Mouse (Mus musculus): Measurements from ENCODE around the gene Trappc5. TPM values are rescaled to one million over a fixed set of nuclear protein-coding genes. Genes with fewer than 3 reads are reported as not detected.

Gene Trappc5
- total and polyA plus RNA-seq, 3 experiments = 43.0 to 48.6 TPM; not detected in 1

GRCm38 (mm10) chr8:3678831-3679230, 2.7 kb downstream of the Trappc5 start:
- no peak for DNase-seq (ENCODE audit: low read depth, low spot score)
- Histone ChIP-seq H3K4me3 (ENCODE audit: control insufficient read depth in 1 of 2, insufficient read depth in 1 of 2, low read depth in 2 of 2, low read length in 2 of 2) (no peak overlapping the region), H3K9ac (ENCODE audit: control insufficient read depth, low read depth, low read length, poor library complexity, severe bottlenecking) (no peak overlapping the region), H3K4me1 (ENCODE audit: control insufficient read depth in 1 of 2, insufficient read depth in 2 of 2, low read length in 2 of 2) (peaks cover 0 to 12% of the 10 kb centered on the region in 2 experiments; a peak in 2 of 4 replicates), H3K36me3 (ENCODE audit: control insufficient read depth in 1 of 2, insufficient read depth in 2 of 2, low read length in 2 of 2) (peaks cover 0 to 15% of the 10 kb centered on the region in 2 experiments; a peak in 2 of 4 replicates), H3K9me3 (replicated peaks; ENCODE audit: insufficient read depth, low read length) (no peaks in the 10 kb centered on the region), H3K27ac (ENCODE audit: control insufficient read depth, low read depth, low read length) (no peak overlapping the region), H3K27me3 (ENCODE audit: control insufficient read depth in 1 of 2, insufficient read depth in 2 of 2, low read length in 2 of 2) (no peaks in the 10 kb centered on the region), H3K79me2 (ENCODE audit: control insufficient read depth, insufficient read depth, low read length, poor library complexity) (peaks cover 32% of the 10 kb centered on the region)
- TF ChIP-seq KAT2A (conservative IDR thresholded peaks at IDR 0.05; ENCODE audit: low read depth, low read length) = no peak
- no peak for TF ChIP-seq CHD2 (IDR thresholded peaks at IDR 0.05; ENCODE audit: low read length)
- TF ChIP-seq MYB (IDR thresholded peaks at IDR 0.05; ENCODE audit: low read depth, low read length) = no peak
- no peak for TF ChIP-seq MXI1 (IDR thresholded peaks at IDR 0.05; ENCODE audit: low read depth, low read length)
- no peak for TF ChIP-seq RAD21 (IDR thresholded peaks at IDR 0.05; ENCODE audit: low read depth, low read length)
- TF ChIP-seq CHD1 (IDR thresholded peaks at IDR 0.05; ENCODE audit: low read depth, low read length) = no peak
- no peak for TF ChIP-seq ZNF384 (IDR thresholded peaks at IDR 0.05; ENCODE audit: low read depth, low read length)
- TF ChIP-seq POLR2AphosphoS2 (IDR thresholded peaks at IDR 0.05; ENCODE audit: low read length) = no peak
- no peak for TF ChIP-seq UBTF (IDR thresholded peaks at IDR 0.05; ENCODE audit: borderline replicate concordance, insufficient read depth, low read depth, low read length)
- TF ChIP-seq SMC3 (IDR thresholded peaks at IDR 0.05; ENCODE audit: low read depth, low read length) = no peak
- TF ChIP-seq SIN3A (IDR thresholded peaks at IDR 0.05; ENCODE audit: low read length) = no peak

GRCm38 (mm10) chr8:3679236-3679635, 3.1 kb downstream of the Trappc5 start:
- no peak overlapping the region for H3K9ac ChIP-seq (ENCODE audit: control insufficient read depth, low read depth, low read length, poor library complexity, severe bottlenecking)
- H3K27me3 ChIP-seq (ENCODE audit: control insufficient read depth in 1 of 2, insufficient read depth in 2 of 2, low read length in 2 of 2) = no peaks in the 10 kb centered on the region
- H3K4me3 ChIP-seq (ENCODE audit: control insufficient read depth in 1 of 2, insufficient read depth in 1 of 2, low read depth in 2 of 2, low read length in 2 of 2) = no peak overlapping the region
- H3K36me3 ChIP-seq (ENCODE audit: control insufficient read depth in 1 of 2, insufficient read depth in 2 of 2, low read length in 2 of 2) = peaks cover 0 to 15% of the 10 kb centered on the region in 2 experiments; a peak in 2 of 4 replicates
- DNase-seq (ENCODE audit: low read depth, low spot score) = no peak
- TF ChIP-seq MAX (IDR thresholded peaks at IDR 0.05; ENCODE audit: low read length) (no peak), RCOR1 (IDR thresholded peaks at IDR 0.05; ENCODE audit: low read depth, low read length) (no peak), SIN3A (IDR thresholded peaks at IDR 0.05; ENCODE audit: low read length) (no peak), HCFC1 (IDR thresholded peaks at IDR 0.05; ENCODE audit: low read depth, low read length) (no peak), MYB (IDR thresholded peaks at IDR 0.05; ENCODE audit: low read depth, low read length) (no peak)
- H3K79me2 ChIP-seq (ENCODE audit: control insufficient read depth, insufficient read depth, low read length, poor library complexity) = peaks cover 32% of the 10 kb centered on the region
- no peak overlapping the region for H3K27ac ChIP-seq (ENCODE audit: control insufficient read depth, low read depth, low read length)
- H3K9me3 ChIP-seq (replicated peaks; ENCODE audit: insufficient read depth, low read length) = no peaks in the 10 kb centered on the region
- H3K4me1 ChIP-seq (ENCODE audit: control insufficient read depth in 1 of 2, insufficient read depth in 2 of 2, low read length in 2 of 2) = peaks cover 0 to 12% of the 10 kb centered on the region in 2 experiments; a peak in 2 of 4 replicates

GRCm38 (mm10) chr8:3679656-3680055, 3.6 kb downstream of the Trappc5 start:
- Histone ChIP-seq H3K4me1 (ENCODE audit: control insufficient read depth in 1 of 2, insufficient read depth in 2 of 2, low read length in 2 of 2) (peaks cover 0 to 11% of the 10 kb centered on the region in 2 experiments; a peak in 2 of 4 replicates), H3K27ac (ENCODE audit: control insufficient read depth, low read depth, low read length) (no peak overlapping the region), H3K36me3 (ENCODE audit: control insufficient read depth in 1 of 2, insufficient read depth in 2 of 2, low read length in 2 of 2) (peaks cover 0 to 15% of the 10 kb centered on the region in 2 experiments; a peak in 2 of 4 replicates), H3K79me2 (ENCODE audit: control insufficient read depth, insufficient read depth, low read length, poor library complexity) (peaks cover 32% of the 10 kb centered on the region), H3K4me3 (ENCODE audit: control insufficient read depth in 1 of 2, insufficient read depth in 1 of 2, low read depth in 2 of 2, low read length in 2 of 2) (no peak overlapping the region), H3K9me3 (replicated peaks; ENCODE audit: insufficient read depth, low read length) (no peaks in the 10 kb centered on the region), H3K27me3 (ENCODE audit: control insufficient read depth in 1 of 2, insufficient read depth in 2 of 2, low read length in 2 of 2) (no peaks in the 10 kb centered on the region), H3K9ac (ENCODE audit: control insufficient read depth, low read depth, low read length, poor library complexity, severe bottlenecking) (no peak overlapping the region)
- TF ChIP-seq ETS1 (IDR thresholded peaks at IDR 0.05; ENCODE audit: low read depth, low read length) (no peak), HCFC1 (IDR thresholded peaks at IDR 0.05; ENCODE audit: low read depth, low read length) (no peak), POLR2A (IDR thresholded peaks at IDR 0.05; ENCODE audit: control insufficient read depth in 1 of 2, insufficient read depth in 1 of 2, low read depth in 1 of 2, low read length in 2 of 2, poor library complexity in 1 of 2) (no peak), POLR2AphosphoS5 (IDR thresholded peaks at IDR 0.05; ENCODE audit: borderline replicate concordance, low read depth, low read length) (no peak), E2F4 (IDR thresholded peaks at IDR 0.05; ENCODE audit: borderline replicate concordance, low read depth, low read length) (no peak), GATA1 (IDR thresholded peaks at IDR 0.05; ENCODE audit: low read depth, low read length) (no peak)
- no peak for DNase-seq (ENCODE audit: low read depth, low spot score)

All from MEL (cell line).